Mouse (Mus musculus): ENCODE measurements around the gene Ddost. TPM values are rescaled to one million over a fixed set of nuclear protein-coding genes. Genes with fewer than 3 reads are reported as not detected.
A peak's percentile ranks its signal among the peaks of the same experiment; 100 is the strongest.

Ddost gene
- polyA plus RNA-seq, 1 experiment: 112 TPM

GRCm38 (mm10) chr4:138353438-138354171 is 49.1 kb downstream of the Ddost start:
- Histone ChIP-seq H3K9me3 (replicated peaks; ENCODE audit: control insufficient read depth, insufficient read depth, low read length, poor library complexity, severe bottlenecking) (no peaks in the 10 kb centered on the region), H3K27me3 (ENCODE audit: control insufficient read depth, insufficient read depth, low read length, poor library complexity, severe bottlenecking) (no peaks in the 10 kb centered on the region), H3K36me3 (ENCODE audit: control insufficient read depth, insufficient read depth, low read length, poor library complexity, severe bottlenecking) (no peaks in the 10 kb centered on the region), H3K4me1 (ENCODE audit: control insufficient read depth, insufficient read depth, low read length) (no peaks in the 10 kb centered on the region), H3K27ac (ENCODE audit: insufficient read depth, low read length) (no peak overlapping the region), H3K4me3 (ENCODE audit: low read depth, low read length) (no peak overlapping the region), H3K9ac (ENCODE audit: low read depth, poor library complexity, severe bottlenecking) (no peak overlapping the region)
- no peak for TF ChIP-seq CTCF (IDR thresholded peaks at IDR 0.05; ENCODE audit: low read depth, low read length)
- no peak for TF ChIP-seq POLR2A (IDR thresholded peaks at IDR 0.05; ENCODE audit: insufficient read depth, low read length)
- TF ChIP-seq EP300 (IDR thresholded peaks at IDR 0.05; ENCODE audit: insufficient read depth, low read depth, low read length): no peak

- no peak overlapping the region for H3K4me3 ChIP-seq (ENCODE audit: low read depth, low read length)
- H3K27me3 ChIP-seq (ENCODE audit: control insufficient read depth, insufficient read depth, low read length, poor library complexity, severe bottlenecking): no peaks in the 10 kb centered on the region
- no peaks in the 10 kb centered on the region for H3K9me3 ChIP-seq (replicated peaks; ENCODE audit: control insufficient read depth, insufficient read depth, low read length, poor library complexity, severe bottlenecking)
- H3K9ac ChIP-seq (ENCODE audit: low read depth, poor library complexity, severe bottlenecking): no peak overlapping the region
- H3K4me1 ChIP-seq (ENCODE audit: control insufficient read depth, insufficient read depth, low read length): peaks cover 4% of the 10 kb centered on the region
- H3K36me3 ChIP-seq (ENCODE audit: control insufficient read depth, insufficient read depth, low read length, poor library complexity, severe bottlenecking): no peaks in the 10 kb centered on the region
- no peak for TF ChIP-seq POLR2A (IDR thresholded peaks at IDR 0.05; ENCODE audit: insufficient read depth, low read length)
- TF ChIP-seq EP300 (IDR thresholded peaks at IDR 0.05; ENCODE audit: insufficient read depth, low read depth, low read length): no peak
- TF ChIP-seq CTCF (IDR thresholded peaks at IDR 0.05; ENCODE audit: low read depth, low read length): no peak
- H3K27ac ChIP-seq (ENCODE audit: insufficient read depth, low read length): no peak overlapping the region
Measured at GRCm38 (mm10) chr4:138355496-138355895, 51.0 kb downstream of the Ddost start.

GRCm38 (mm10) chr4:138356141-138356540 is 51.6 kb downstream of the Ddost start:
- H3K36me3 ChIP-seq (ENCODE audit: control insufficient read depth, insufficient read depth, low read length, poor library complexity, severe bottlenecking): no peaks in the 10 kb centered on the region
- no peak overlapping the region for H3K9ac ChIP-seq (ENCODE audit: low read depth, poor library complexity, severe bottlenecking)
- no peak overlapping the region for H3K4me3 ChIP-seq (ENCODE audit: low read depth, low read length)
- H3K27me3 ChIP-seq (ENCODE audit: control insufficient read depth, insufficient read depth, low read length, poor library complexity, severe bottlenecking): no peaks in the 10 kb centered on the region
- H3K4me1 ChIP-seq (ENCODE audit: control insufficient read depth, insufficient read depth, low read length): peaks cover 5% of the 10 kb centered on the region
- no peaks in the 10 kb centered on the region for H3K9me3 ChIP-seq (replicated peaks; ENCODE audit: control insufficient read depth, insufficient read depth, low read length, poor library complexity, severe bottlenecking)
- no peak overlapping the region for H3K27ac ChIP-seq (ENCODE audit: insufficient read depth, low read length)
- TF ChIP-seq CTCF (IDR thresholded peaks at IDR 0.05; ENCODE audit: low read depth, low read length) (no peak), POLR2A (IDR thresholded peaks at IDR 0.05; ENCODE audit: insufficient read depth, low read length) (no peak), EP300 (IDR thresholded peaks at IDR 0.05; ENCODE audit: insufficient read depth, low read depth, low read length) (no peak)

- Histone ChIP-seq H3K27ac (ENCODE audit: insufficient read depth, low read length) (no peak overlapping the region), H3K9ac (ENCODE audit: low read depth, poor library complexity, severe bottlenecking) (no peak overlapping the region)
Measured at GRCm38 (mm10) chr4:138356551-138356950, 52.0 kb downstream of the Ddost start.

GRCm38 (mm10) chr4:138358176-138358575 is 53.6 kb downstream of the Ddost start:
- Histone ChIP-seq H3K4me3 (ENCODE audit: low read depth, low read length) (no peak overlapping the region), H3K4me1 (ENCODE audit: control insufficient read depth, insufficient read depth, low read length) (peaks cover 9% of the 10 kb centered on the region)
- no peak for TF ChIP-seq EP300 (IDR thresholded peaks at IDR 0.05; ENCODE audit: insufficient read depth, low read depth, low read length)
- no peak for TF ChIP-seq CTCF (IDR thresholded peaks at IDR 0.05; ENCODE audit: low read depth, low read length)
- no peak for TF ChIP-seq POLR2A (IDR thresholded peaks at IDR 0.05; ENCODE audit: insufficient read depth, low read length)

More at GRCm38 (mm10) chr4:138356551-138356950, 52.0 kb downstream of the Ddost start:
- H3K9me3 ChIP-seq (replicated peaks; ENCODE audit: control insufficient read depth, insufficient read depth, low read length, poor library complexity, severe bottlenecking): no peaks in the 10 kb centered on the region
- H3K27me3 ChIP-seq (ENCODE audit: control insufficient read depth, insufficient read depth, low read length, poor library complexity, severe bottlenecking): no peaks in the 10 kb centered on the region
- peaks cover 5% of the 10 kb centered on the region for H3K4me1 ChIP-seq (ENCODE audit: control insufficient read depth, insufficient read depth, low read length)
- no peak overlapping the region for H3K4me3 ChIP-seq (ENCODE audit: low read depth, low read length)
- no peak for TF ChIP-seq CTCF (IDR thresholded peaks at IDR 0.05; ENCODE audit: low read depth, low read length)
- TF ChIP-seq EP300 (IDR thresholded peaks at IDR 0.05; ENCODE audit: insufficient read depth, low read depth, low read length): no peak
- no peak for TF ChIP-seq POLR2A (IDR thresholded peaks at IDR 0.05; ENCODE audit: insufficient read depth, low read length)
- H3K36me3 ChIP-seq (ENCODE audit: control insufficient read depth, insufficient read depth, low read length, poor library complexity, severe bottlenecking): no peaks in the 10 kb centered on the region

GRCm38 (mm10) chr4:138361370-138361821 is 56.9 kb downstream of the Ddost start:
- Histone ChIP-seq H3K4me1 (ENCODE audit: control insufficient read depth, insufficient read depth, low read length) (peaks cover 9% of the 10 kb centered on the region), H3K27ac (ENCODE audit: insufficient read depth, low read length) (0 out of 2 replicates have a peak overlapping the region, but pooled peaks have one; percentile 4), H3K9ac (ENCODE audit: low read depth, poor library complexity, severe bottlenecking) (peak overlapping the region; percentile 27), H3K27me3 (ENCODE audit: control insufficient read depth, insufficient read depth, low read length, poor library complexity, severe bottlenecking) (no peaks in the 10 kb centered on the region), H3K9me3 (replicated peaks; ENCODE audit: control insufficient read depth, insufficient read depth, low read length, poor library complexity, severe bottlenecking) (no peaks in the 10 kb centered on the region), H3K4me3 (ENCODE audit: low read depth, low read length) (peak overlapping the region; percentile 23; the same call in 1 of the 2 replicates), H3K36me3 (ENCODE audit: control insufficient read depth, insufficient read depth, low read length, poor library complexity, severe bottlenecking) (no peaks in the 10 kb centered on the region)
- TF ChIP-seq EP300 (IDR thresholded peaks at IDR 0.05; ENCODE audit: insufficient read depth, low read depth, low read length) (peak; percentile 51; the same call in 1 of the 2 replicates), CTCF (IDR thresholded peaks at IDR 0.05; ENCODE audit: low read depth, low read length) (no peak)

More at GRCm38 (mm10) chr4:138358176-138358575, 53.6 kb downstream of the Ddost start:
- Histone ChIP-seq H3K9ac (ENCODE audit: low read depth, poor library complexity, severe bottlenecking) (no peak overlapping the region), H3K9me3 (replicated peaks; ENCODE audit: control insufficient read depth, insufficient read depth, low read length, poor library complexity, severe bottlenecking) (no peaks in the 10 kb centered on the region), H3K27me3 (ENCODE audit: control insufficient read depth, insufficient read depth, low read length, poor library complexity, severe bottlenecking) (no peaks in the 10 kb centered on the region), H3K36me3 (ENCODE audit: control insufficient read depth, insufficient read depth, low read length, poor library complexity, severe bottlenecking) (no peaks in the 10 kb centered on the region), H3K27ac (ENCODE audit: insufficient read depth, low read length) (no peak overlapping the region)

Other genes with a start within 250 kb of the Ddost start
- gene Hp1bp3, start 88.4 kb upstream of the Ddost start, polyA plus RNA-seq (2011; ENCODE audit: insufficient read depth, insufficient read length, low read depth, missing spikeins): 53.6 and 59.9 TPM in 2 replicates
- 3.2 and 4.7 TPM in 2 replicates for gene Sh2d5, start 54.3 kb upstream of the Ddost start, polyA plus RNA-seq (2011; ENCODE audit: insufficient read depth, insufficient read length, low read depth, missing spikeins)
- 0.66 and 0.81 TPM in 2 replicates for gene Kif17, start 54.3 kb upstream of the Ddost start, polyA plus RNA-seq (2011; ENCODE audit: insufficient read depth, insufficient read length, low read depth, missing spikeins)
- gene Pink1, start 21.6 kb downstream of the Ddost start, polyA plus RNA-seq (2011; ENCODE audit: insufficient read depth, insufficient read length, low read depth, missing spikeins): 23.3 and 23.4 TPM in 2 replicates
- gene Cda, start 63.3 kb downstream of the Ddost start, polyA plus RNA-seq (2011; ENCODE audit: insufficient read depth, insufficient read length, low read depth, missing spikeins): 6.8 and 7.4 TPM in 2 replicates
- gene Fam43b, start 91.8 kb downstream of the Ddost start, polyA plus RNA-seq (2011; ENCODE audit: insufficient read depth, insufficient read length, low read depth, missing spikeins): 1.1 and 1.2 TPM in 2 replicates
- gene Mul1, start 129.9 kb downstream of the Ddost start, polyA plus RNA-seq (2011; ENCODE audit: insufficient read depth, insufficient read length, low read depth, missing spikeins): 16.3 and 17.2 TPM in 2 replicates
- 12.1 and 14.1 TPM in 2 replicates for gene Camk2n1, start 149.6 kb downstream of the Ddost start, polyA plus RNA-seq (2011; ENCODE audit: insufficient read depth, insufficient read length, low read depth, missing spikeins)